Mouse (Mus musculus) stomach, postnatal 0 days (tissue): ENCODE measurements around the gene Gpm6b. TPM values are rescaled to one million over a fixed set of nuclear protein-coding genes. Genes with fewer than 3 reads are reported as not detected.

Experiments
- ATAC-seq: fragments of 200-750 bp; cut with Nextera tagmentation; 2 replicates; pipeline ENCODE4 v1.8.0; 2017; ENCODE audit not compliant: low FRiP score, low TSS enrichment
- DNase-seq: peaks from one replicate; pipeline ENCODE4 v3.0.0-alpha.2; 2016; ENCODE audit warnings: low spot score
- H3K27ac ChIP-seq: fragments of 300-500 bp; sonication (generic); replicated peaks from 2 replicates; pipeline ENCODE4 v1.5.1; 2014; ENCODE audit warnings: mild to moderate bottlenecking, control low read depth
- H3K27me3 ChIP-seq: fragments of 300-500 bp; sonication (generic); 2 replicates; pipeline ENCODE4 v1.6.1; 2014; ENCODE audit warnings: low read length; ENCODE audit not compliant: control insufficient read depth, insufficient read depth
- H3K36me3 ChIP-seq: fragments of 300-500 bp; sonication (generic); 2 replicates; pipeline ENCODE4 v1.6.1; 2014; ENCODE audit warnings: low read length, mixed read lengths; ENCODE audit not compliant: control insufficient read depth, insufficient read depth
- H3K4me1 ChIP-seq: fragments of 300-500 bp; sonication (generic); replicated peaks from 2 replicates; pipeline ENCODE4 v1.6.1; 2014; ENCODE audit warnings: antibody characterized with exemption; ENCODE audit not compliant: control insufficient read depth, insufficient read depth
- H3K4me2 ChIP-seq: fragments of 300-500 bp; sonication (generic); replicated peaks from 2 replicates; pipeline ENCODE4 v1.6.1; 2014; ENCODE audit warnings: low read depth, mild to moderate bottlenecking, control low read depth, moderate library complexity
- H3K4me3 ChIP-seq: fragments of 300-500 bp; sonication (generic); 2 replicates; pipeline ENCODE4 v1.5.1; 2014; ENCODE audit warnings: low read depth, low read length, control low read depth
- H3K9ac ChIP-seq: fragments of 300-500 bp; sonication (generic); 2 replicates; pipeline ENCODE4 v1.6.1; 2014; ENCODE audit warnings: mild to moderate bottlenecking, low read length, control low read depth, mixed read lengths
- H3K9me3 ChIP-seq: fragments of 300-500 bp; sonication (generic); 2 replicates; pipeline ENCODE4 v1.6.1; 2016; ENCODE audit warnings: low read length; ENCODE audit not compliant: control insufficient read depth
- CTCF ChIP-seq: IDR thresholded peaks from 2 replicates; pipeline ENCODE4 v1.5.1; 2016; ENCODE audit warnings: antibody characterized with exemption, low read depth, mild to moderate bottlenecking, moderate library complexity
- EP300 ChIP-seq: optimal IDR thresholded peaks from 2 replicates; pipeline ENCODE3; 2016; ENCODE audit warnings: antibody characterized with exemption
- WGBS: fragments of 180-500 bp; shearing (Covaris S2); extraction: QIAGEN DNeasy Blood & Tissue Kit; methylation state at CpG from one replicate; pipeline ENCODE4 v1.1.7; 2014; 5-methylcytosine and 5-hydroxymethylcytosine counted together
- polyA plus RNA-seq: library from polyadenylated mRNA; unstranded; fragments of >200 nt; fragmentation: Nextera tagmentation; extraction: Ambion mirVana; gene quantifications from 2 replicates; pipeline ENCODE4 v1.2.1, GENCODE M21; 2015

The Gpm6b gene
- polyA plus RNA-seq, 1 experiment from 2014 or later, result 21.9 TPM

- ATAC-seq (no peak), DNase-seq (no peak)
- WGBS, result 11% methylated on average over 13 of the region's 13 CpGs
Observed at GRCm38 (mm10) chrX:166239520-166239919, 809 bp downstream of the Gpm6b start.

GRCm38 (mm10) chrX:166240751-166241150 is 2.0 kb downstream of the Gpm6b start:
- Histone ChIP-seq H3K9ac (no peak overlapping the region), H3K9me3 (no peaks in the 10 kb centered on the region), H3K4me2 (no peak overlapping the region), H3K36me3 (no peaks in the 10 kb centered on the region), H3K27ac (no peak overlapping the region), H3K4me1 (no peaks in the 10 kb centered on the region), H3K27me3 (no peaks in the 10 kb centered on the region), H3K4me3 (no peak overlapping the region)
- DNase-seq, result no peak
- TF ChIP-seq EP300, result no peak
- TF ChIP-seq CTCF, result no peak
- 67% methylated on average over 7 of the region's 7 CpGs for WGBS
- no peak for ATAC-seq

More at GRCm38 (mm10) chrX:166239520-166239919, 809 bp downstream of the Gpm6b start:
- no peaks in the 10 kb centered on the region for H3K36me3 ChIP-seq
- TF ChIP-seq CTCF (no peak), EP300 (no peak)
- H3K9me3 ChIP-seq, result no peaks in the 10 kb centered on the region
- no peak overlapping the region for H3K27ac ChIP-seq
- peak overlapping the region; percentile 51 for H3K9ac ChIP-seq
- H3K4me2 ChIP-seq, result peak overlapping the region; percentile 84
- H3K27me3 ChIP-seq, result no peaks in the 10 kb centered on the region
- H3K4me1 ChIP-seq, result no peaks in the 10 kb centered on the region
- H3K4me3 ChIP-seq, result peak overlapping the region; percentile 50

GRCm38 (mm10) chrX:166243261-166243885 is 4.7 kb downstream of the Gpm6b start:
- Histone ChIP-seq H3K9ac (no peak overlapping the region), H3K4me1 (no peaks in the 10 kb centered on the region), H3K4me2 (no peak overlapping the region), H3K27ac (no peak overlapping the region), H3K4me3 (no peak overlapping the region), H3K36me3 (no peaks in the 10 kb centered on the region), H3K27me3 (no peaks in the 10 kb centered on the region), H3K9me3 (no peaks in the 10 kb centered on the region)
- no peak for TF ChIP-seq EP300
- ATAC-seq (no peak), DNase-seq (no peak)
- WGBS, result 78% methylated on average over 4 of the region's 4 CpGs

- 29% methylated on average over 1 of the region's 1 CpGs for WGBS
- Histone ChIP-seq H3K9me3 (no peaks in the 10 kb centered on the region), H3K4me2 (no peak overlapping the region), H3K4me3 (no peak overlapping the region), H3K9ac (no peak overlapping the region), H3K36me3 (no peaks in the 10 kb centered on the region), H3K27me3 (no peaks in the 10 kb centered on the region), H3K27ac (no peak overlapping the region), H3K4me1 (no peaks in the 10 kb centered on the region)
- TF ChIP-seq CTCF (no peak), EP300 (no peak)
- DNase-seq (no peak), ATAC-seq (no peak)
Observed at GRCm38 (mm10) chrX:166271489-166271888, 32.8 kb downstream of the Gpm6b start.

- H3K4me2 ChIP-seq, result no peak overlapping the region
- ATAC-seq (no peak), DNase-seq (no peak)
- H3K9ac ChIP-seq, result no peak overlapping the region
- 54% methylated on average over 6 of the region's 6 CpGs for WGBS
- no peak overlapping the region for H3K4me3 ChIP-seq
- no peak overlapping the region for H3K27ac ChIP-seq
- no peaks in the 10 kb centered on the region for H3K36me3 ChIP-seq
- TF ChIP-seq CTCF (no peak), EP300 (no peak)
- H3K27me3 ChIP-seq, result no peaks in the 10 kb centered on the region
- H3K9me3 ChIP-seq, result no peaks in the 10 kb centered on the region
- H3K4me1 ChIP-seq, result no peaks in the 10 kb centered on the region
Observed at GRCm38 (mm10) chrX:166272646-166273045, 33.9 kb downstream of the Gpm6b start.

GRCm38 (mm10) chrX:166279861-166280260 is 41.1 kb downstream of the Gpm6b start:
- DNase-seq (no peak), ATAC-seq (no peak)
- Histone ChIP-seq H3K4me1 (no peaks in the 10 kb centered on the region), H3K9me3 (no peaks in the 10 kb centered on the region), H3K27ac (no peak overlapping the region), H3K9ac (no peak overlapping the region), H3K27me3 (no peaks in the 10 kb centered on the region), H3K36me3 (no peaks in the 10 kb centered on the region), H3K4me3 (no peak overlapping the region), H3K4me2 (no peak overlapping the region)
- no peak for TF ChIP-seq EP300
- TF ChIP-seq CTCF, result no peak
- WGBS, result 44% methylated on average over 1 of the region's 1 CpGs
